Mouse (Mus musculus): ENCODE results near the gene Rccd1. TPM values are rescaled to one million over a fixed set of nuclear protein-coding genes. Genes with fewer than 3 reads are reported as not detected.

Rccd1 gene
- polyA plus RNA-seq, 2 experiments = 1.6 to 6.6 TPM

DNA sequence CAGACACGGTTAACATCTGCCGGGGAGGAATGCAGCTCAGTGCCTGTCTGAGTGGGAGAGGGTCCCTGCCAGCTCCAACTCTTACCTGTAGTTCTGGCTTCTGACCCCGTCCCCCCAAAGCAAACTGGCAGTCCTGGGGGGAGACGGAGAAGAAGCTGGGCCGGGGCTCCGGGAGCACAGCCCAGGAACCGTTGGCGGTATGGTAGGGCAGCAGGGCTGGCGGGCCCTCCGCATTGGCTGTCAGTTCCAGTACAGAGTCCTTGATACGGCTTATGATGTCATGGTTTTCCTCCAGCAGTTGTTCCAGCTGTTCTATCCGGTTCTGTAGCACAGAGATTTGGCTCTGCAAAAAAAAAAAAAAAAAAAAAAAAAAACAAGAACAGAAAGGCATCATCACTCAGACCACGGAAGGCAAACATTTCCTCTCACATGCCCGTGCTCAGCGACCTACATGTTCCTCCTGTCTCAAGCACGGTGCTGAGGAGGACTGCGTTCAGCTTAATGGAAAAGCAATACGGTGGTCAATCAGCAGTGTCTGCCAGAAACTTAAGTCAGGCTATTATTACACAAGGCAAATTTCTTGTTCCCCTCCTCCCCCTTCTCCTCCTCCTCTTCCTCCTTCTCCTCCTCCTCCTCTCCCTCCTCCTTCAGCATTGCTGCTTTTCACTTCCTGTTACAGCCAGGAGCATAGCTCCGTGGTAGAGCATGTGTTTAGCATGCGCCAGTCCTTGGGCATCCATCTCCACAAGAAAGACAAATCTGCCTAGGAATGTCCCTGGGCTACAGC, 44.6 kb upstream of the Rccd1 start:
- Histone ChIP-seq H3K4me3 (ENCODE audit: insufficient read depth in 1 of 2, low read depth in 2 of 2, low read length in 2 of 2) (no peak overlapping the region), H3K36me3 (replicated peaks; ENCODE audit: control insufficient read depth, insufficient read depth, low read depth) (no peaks in the 10 kb centered on the region), H3K4me1 (replicated peaks; ENCODE audit: control insufficient read depth in 2 of 2, insufficient read depth in 2 of 2, low read length in 1 of 2) (peaks cover 0 to 7% of the 10 kb centered on the region in 2 experiments; a peak in 1 of 4 replicates), H3K9me3 (ENCODE audit: control insufficient read depth, low read length) (no peaks in the 10 kb centered on the region), H3K9ac (replicated peaks) (no peak overlapping the region), H3K27ac (no peak overlapping the region), H3K27me3 (ENCODE audit: control insufficient read depth, insufficient read depth, low read length) (peaks cover 23% of the 10 kb centered on the region), H3K4me2 (ENCODE audit: low read depth) (no peak overlapping the region)
- ATAC-seq (ENCODE audit: insufficient read depth) (no peak), DNase-seq (ENCODE audit: low read depth in 3 of 3, low spot score in 3 of 3) (no peak)
- WGBS (ENCODE audit: insufficient replicate concordance) = 56% methylated on average over 20 of the region's 20 CpGs
- TF ChIP-seq EP300 (IDR thresholded peaks at IDR 0.05; ENCODE audit: low read depth) = no peak
- no peak for TF ChIP-seq CTCF (IDR thresholded peaks at IDR 0.05; ENCODE audit: low read depth)

- no peak for DNase-seq (ENCODE audit: low read depth in 3 of 3, low spot score in 3 of 3)
- Histone ChIP-seq H3K27ac (no peak overlapping the region), H3K27me3 (ENCODE audit: control insufficient read depth, insufficient read depth, low read length) (peaks cover 23% of the 10 kb centered on the region), H3K9me3 (ENCODE audit: control insufficient read depth, low read length) (no peaks in the 10 kb centered on the region), H3K4me3 (ENCODE audit: insufficient read depth in 1 of 2, low read depth in 2 of 2, low read length in 2 of 2) (no peak overlapping the region), H3K9ac (replicated peaks) (no peak overlapping the region), H3K4me2 (ENCODE audit: low read depth) (no peak overlapping the region), H3K4me1 (replicated peaks; ENCODE audit: control insufficient read depth in 2 of 2, insufficient read depth in 2 of 2, low read length in 1 of 2) (peaks cover 0 to 7% of the 10 kb centered on the region in 2 experiments; a peak in 1 of 4 replicates), H3K36me3 (replicated peaks; ENCODE audit: control insufficient read depth, insufficient read depth, low read depth) (no peaks in the 10 kb centered on the region)
- ATAC-seq (ENCODE audit: insufficient read depth) = no peak
- WGBS (ENCODE audit: insufficient replicate concordance) = 74% methylated on average over 9 of the region's 9 CpGs
- TF ChIP-seq CTCF (IDR thresholded peaks at IDR 0.05; ENCODE audit: low read depth) (no peak), EP300 (IDR thresholded peaks at IDR 0.05; ENCODE audit: low read depth) (no peak)
Observed at GRCm38 (mm10) chr7:80368009-80368408, 43.8 kb upstream of the Rccd1 start.

GRCm38 (mm10) chr7:80367232-80367631, 43.0 kb upstream of the Rccd1 start:
- Histone ChIP-seq H3K4me3 (ENCODE audit: insufficient read depth in 1 of 2, low read depth in 2 of 2, low read length in 2 of 2) (no peak overlapping the region), H3K9ac (replicated peaks) (no peak overlapping the region), H3K36me3 (replicated peaks; ENCODE audit: control insufficient read depth, insufficient read depth, low read depth) (no peaks in the 10 kb centered on the region), H3K4me1 (replicated peaks; ENCODE audit: control insufficient read depth in 2 of 2, insufficient read depth in 2 of 2, low read length in 1 of 2) (peaks cover 0 to 7% of the 10 kb centered on the region in 2 experiments; a peak in 1 of 4 replicates), H3K4me2 (ENCODE audit: low read depth) (no peak overlapping the region), H3K27me3 (ENCODE audit: control insufficient read depth, insufficient read depth, low read length) (peaks cover 21% of the 10 kb centered on the region), H3K9me3 (ENCODE audit: control insufficient read depth, low read length) (no peaks in the 10 kb centered on the region), H3K27ac (no peak overlapping the region)
- DNase-seq (ENCODE audit: low read depth in 3 of 3, low spot score in 3 of 3) (no peak), ATAC-seq (ENCODE audit: insufficient read depth) (no peak)
- 82% methylated on average over 7 of the region's 7 CpGs for WGBS (ENCODE audit: insufficient replicate concordance)
- TF ChIP-seq CTCF (IDR thresholded peaks at IDR 0.05; ENCODE audit: low read depth) (no peak), EP300 (IDR thresholded peaks at IDR 0.05; ENCODE audit: low read depth) (no peak)

- H3K9ac ChIP-seq (replicated peaks) = no peak overlapping the region
- ATAC-seq (ENCODE audit: insufficient read depth) = no peak
- H3K4me3 ChIP-seq (ENCODE audit: insufficient read depth in 1 of 2, low read depth in 2 of 2, low read length in 2 of 2) = no peak overlapping the region
- H3K27me3 ChIP-seq (ENCODE audit: control insufficient read depth, insufficient read depth, low read length) = peaks cover 8% of the 10 kb centered on the region
- no peaks in the 10 kb centered on the region for H3K9me3 ChIP-seq (ENCODE audit: control insufficient read depth, low read length)
- H3K27ac ChIP-seq = no peak overlapping the region
- 67% methylated on average over 2 of the region's 2 CpGs for WGBS (ENCODE audit: insufficient replicate concordance)
- DNase-seq (ENCODE audit: low read depth in 3 of 3, low spot score in 3 of 3) = no peak
- no peaks in the 10 kb centered on the region for H3K36me3 ChIP-seq (replicated peaks; ENCODE audit: control insufficient read depth, insufficient read depth, low read depth)
- H3K4me1 ChIP-seq (replicated peaks; ENCODE audit: control insufficient read depth in 2 of 2, insufficient read depth in 2 of 2, low read length in 1 of 2) = peaks cover 0 to 7% of the 10 kb centered on the region in 2 experiments; a peak in 1 of 4 replicates
- H3K4me2 ChIP-seq (ENCODE audit: low read depth) = no peak overlapping the region
- TF ChIP-seq CTCF (IDR thresholded peaks at IDR 0.05; ENCODE audit: low read depth) (no peak), EP300 (IDR thresholded peaks at IDR 0.05; ENCODE audit: low read depth) (no peak)
Observed at GRCm38 (mm10) chr7:80365759-80366158, 41.5 kb upstream of the Rccd1 start.

GRCm38 (mm10) chr7:80360435-80360834, 36.2 kb upstream of the Rccd1 start:
- WGBS (ENCODE audit: insufficient replicate concordance) = 40% methylated on average over 3 of the region's 3 CpGs
- no peaks in the 10 kb centered on the region for H3K36me3 ChIP-seq (replicated peaks; ENCODE audit: control insufficient read depth, insufficient read depth, low read depth)

More at GRCm38 (mm10) chr7:80360435-80360834, 36.2 kb upstream of the Rccd1 start:
- ATAC-seq (ENCODE audit: insufficient read depth) (no peak), DNase-seq (ENCODE audit: low read depth in 3 of 3, low spot score in 3 of 3) (no peak)
- no peak overlapping the region for H3K9ac ChIP-seq (replicated peaks)
- H3K27ac ChIP-seq = no peak overlapping the region
- no peak for TF ChIP-seq CTCF (IDR thresholded peaks at IDR 0.05; ENCODE audit: low read depth)
- TF ChIP-seq EP300 (IDR thresholded peaks at IDR 0.05; ENCODE audit: low read depth) = no peak
- H3K4me3 ChIP-seq (ENCODE audit: insufficient read depth in 1 of 2, low read depth in 2 of 2, low read length in 2 of 2) = no peak overlapping the region
- H3K4me1 ChIP-seq (replicated peaks; ENCODE audit: control insufficient read depth in 2 of 2, insufficient read depth in 2 of 2, low read length in 1 of 2) = no peaks in the 10 kb centered on the region
- H3K27me3 ChIP-seq (ENCODE audit: control insufficient read depth, insufficient read depth, low read length) = no peaks in the 10 kb centered on the region
- no peaks in the 10 kb centered on the region for H3K9me3 ChIP-seq (ENCODE audit: control insufficient read depth, low read length)
- no peak overlapping the region for H3K4me2 ChIP-seq (ENCODE audit: low read depth)
